Mouse (Mus musculus) liver, embryonic 14.5 days (tissue): ENCODE measurements around the gene Prkcb.

ENCODE experiments used
- CTCF ChIP-seq: IDR thresholded peaks from 2 replicates; pipeline ENCODE4 v1.5.1; 2016; ENCODE audit warnings: antibody characterized with exemption, low read depth, control low read depth
- EP300 ChIP-seq: IDR thresholded peaks from 2 replicates; pipeline ENCODE4 v1.6.1; 2016; ENCODE audit warnings: antibody characterized with exemption, low read depth

DNA sequence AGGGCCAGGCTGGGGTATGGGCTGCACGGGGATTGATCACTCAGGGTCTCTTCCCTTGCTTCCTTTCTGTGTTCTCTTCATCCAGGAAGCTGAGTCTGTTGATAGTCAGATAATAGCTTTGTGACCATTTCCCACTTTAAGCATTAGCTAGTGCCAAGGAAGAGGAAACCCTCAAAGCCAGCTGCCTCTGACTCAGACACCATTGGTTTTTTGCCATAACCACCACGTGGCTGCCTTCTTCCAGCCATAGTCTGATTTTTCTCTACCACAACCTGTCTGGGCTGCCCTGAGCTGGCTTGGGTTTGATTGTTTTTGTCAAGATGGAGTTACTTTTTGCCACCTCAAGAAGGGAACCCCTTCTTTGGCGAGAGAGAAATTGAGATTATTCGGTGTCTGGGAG is 41.0 kb downstream of the Prkcb start:
- TF ChIP-seq CTCF: no peak
- no peak for TF ChIP-seq EP300
